Mouse (Mus musculus): ENCODE results near the gene Ffar1.
"Not testable (repeated sequence)": the region's sequence is repeated elsewhere in the genome, so short reads cannot be mapped to it uniquely, and the experiment has no call there.

Gene Ffar1

GRCm38 (mm10) chr7:30851421-30851820, 9.9 kb downstream of the Ffar1 start:
- DNase-seq (ENCODE audit: low read depth in 1 of 2, low spot score in 2 of 2) = no peak

- DNase-seq (ENCODE audit: low read depth in 1 of 2, low spot score in 2 of 2) = no peak
Measured at GRCm38 (mm10) chr7:30847934-30848333, 13.4 kb downstream of the Ffar1 start.

- DNase-seq (ENCODE audit: low read depth in 1 of 2, low spot score in 2 of 2) = no peak
Measured at GRCm38 (mm10) chr7:30847386-30847785, 14.0 kb downstream of the Ffar1 start.

GRCm38 (mm10) chr7:30846505-30847053, 14.8 kb downstream of the Ffar1 start:
- DNase-seq (ENCODE audit: low read depth in 1 of 2, low spot score in 2 of 2) = no peak

- DNase-seq (ENCODE audit: low read depth in 1 of 2, low spot score in 2 of 2) = no peak
Measured at GRCm38 (mm10) chr7:30844676-30845297, 16.6 kb downstream of the Ffar1 start.

GRCm38 (mm10) chr7:30842092-30842491, 19.3 kb downstream of the Ffar1 start:
- DNase-seq (ENCODE audit: low read depth in 1 of 2, low spot score in 2 of 2) = no peak

- DNase-seq (ENCODE audit: low read depth in 1 of 2, low spot score in 2 of 2) = no peak
Measured at GRCm38 (mm10) chr7:30841379-30841778, 20.0 kb downstream of the Ffar1 start.

GRCm38 (mm10) chr7:30840306-30840705, 21.1 kb downstream of the Ffar1 start:
- DNase-seq (ENCODE audit: low read depth in 1 of 2, low spot score in 2 of 2) = no peak

- DNase-seq (ENCODE audit: low read depth in 1 of 2, low spot score in 2 of 2) = no peak
Measured at GRCm38 (mm10) chr7:30837277-30837676, 24.1 kb downstream of the Ffar1 start.

GRCm38 (mm10) chr7:30832684-30833083, 28.7 kb downstream of the Ffar1 start:
- not testable (repeated sequence) for DNase-seq (ENCODE audit: low read depth in 1 of 2, low spot score in 2 of 2)

- DNase-seq (ENCODE audit: low read depth in 1 of 2, low spot score in 2 of 2) = no peak
Measured at GRCm38 (mm10) chr7:30832261-30832660, 29.1 kb downstream of the Ffar1 start.

GRCm38 (mm10) chr7:30829428-30829827, 31.9 kb downstream of the Ffar1 start:
- no peak for DNase-seq (ENCODE audit: low read depth in 1 of 2, low spot score in 2 of 2)

GRCm38 (mm10) chr7:30828871-30829270, 32.5 kb downstream of the Ffar1 start:
- DNase-seq (ENCODE audit: low read depth in 1 of 2, low spot score in 2 of 2) = not testable (repeated sequence)

GRCm38 (mm10) chr7:30826660-30827059, 34.7 kb downstream of the Ffar1 start:
- DNase-seq (ENCODE audit: low read depth in 1 of 2, low spot score in 2 of 2) = no peak

GRCm38 (mm10) chr7:30824306-30824705, 37.1 kb downstream of the Ffar1 start:
- DNase-seq (ENCODE audit: low read depth in 1 of 2, low spot score in 2 of 2) = no peak

- DNase-seq (ENCODE audit: low read depth in 1 of 2, low spot score in 2 of 2) = no peak
Measured at GRCm38 (mm10) chr7:30823675-30824074, 37.7 kb downstream of the Ffar1 start, which contains the start of gene Ffar2. Ffar2 (minus strand) TSS chr7:30823775.

- DNase-seq (ENCODE audit: low read depth in 1 of 2, low spot score in 2 of 2) = no peak
Measured at GRCm38 (mm10) chr7:30821532-30821931, 39.8 kb downstream of the Ffar1 start.

- no peak for DNase-seq (ENCODE audit: low read depth in 1 of 2, low spot score in 2 of 2)
Measured at GRCm38 (mm10) chr7:30820854-30821445, 40.4 kb downstream of the Ffar1 start.

GRCm38 (mm10) chr7:30820131-30820530, 41.2 kb downstream of the Ffar1 start:
- DNase-seq (ENCODE audit: low read depth in 1 of 2, low spot score in 2 of 2) = no peak

- peak in 1 of 2 experiments; percentile 6 for DNase-seq (ENCODE audit: low read depth in 1 of 2, low spot score in 2 of 2)
Measured at GRCm38 (mm10) chr7:30812291-30812807, 49.0 kb downstream of the Ffar1 start.

GRCm38 (mm10) chr7:30811757-30812290, 49.5 kb downstream of the Ffar1 start:
- DNase-seq (ENCODE audit: low read depth in 1 of 2, low spot score in 2 of 2) = no peak

- DNase-seq (ENCODE audit: low read depth in 1 of 2, low spot score in 2 of 2) = no peak
Measured at GRCm38 (mm10) chr7:30810319-30810718, 51.0 kb downstream of the Ffar1 start.

All from monocyte, adult 2 months (primary cell).